Comparison of ENCODE assay signal across 21 mouse cellular contexts in genomic region chr15:80191585-80192245, GRCm38 (mm10). TPM values are rescaled to one million over a fixed set of nuclear protein-coding genes. Genes with fewer than 3 reads are reported as not detected.
DNase-seq lines count a peak whose midpoint lies in the region; TF ChIP-seq lines count a peak whose summit lies in the region.
"Had no signal": no experiment of that assay in that cellular context is flagged by ENCODE, and none has a peak within 500 bp of the region (broad histone marks: within the 10 kb centered on the region; RNA-seq: fewer than 3 reads in every experiment).

No protein-coding gene starts in this region.

- WGBS in large intestine, adult 2 months, result 25% methylated on average over 8 of the region's 8 CpGs

- TF ChIP-seq EP300 in CH12.LX (IDR thresholded peaks at IDR 0.05; ENCODE audit: low read length), result no peak

- no peak overlapping the region for H3K4me2 ChIP-seq in CH12.LX (ENCODE audit: insufficient read depth, low read depth, poor library complexity, severe bottlenecking)
- H3K4me2 ChIP-seq: embryonic facial prominence, embryonic 15.5 days; heart, embryonic 15.5 days; midbrain, embryonic 13.5 days; neural tube, embryonic 12.5 days had no signal

- H3K79me2 ChIP-seq in CH12.LX (replicated peaks; ENCODE audit: control insufficient read depth, extremely low read depth, insufficient read depth, poor library complexity, severe bottlenecking), result no peaks in the 10 kb centered on the region

- peaks cover 13 to 38% of the 10 kb centered on the region in 2 experiments for H3K4me1 ChIP-seq in CH12.LX (ENCODE audit: control insufficient read depth in 1 of 2, insufficient read depth in 2 of 2)
- H3K4me1 ChIP-seq: heart, embryonic 15.5 days had no signal

- in situ Hi-C loops in CH12.LX (cut with MboI; ENCODE audit: low pct_ligation_motif_present, low pct_unique_long_range_greater_than_20kb, low sequenced_read_pairs), result no loop called here

- DNase-seq in CD4-positive, CD25-positive, alpha-beta regulatory T cell, adult 2 months (ENCODE audit: low read depth, low spot score), result peak; percentile 30
- peak; percentile 10 for DNase-seq in CH12.LX (ENCODE audit: extremely low read depth)
- peak; percentile 54 for DNase-seq in kidney, adult 18-20 months
- DNase-seq in large intestine, adult 2 months (ENCODE audit: low read depth, low spot score), result peak; percentile 85
- DNase-seq in right cerebral cortex, adult 2 months (ENCODE audit: low spot score in 2 of 2), result no peak
- no peak for DNase-seq in left cerebral cortex, adult 9 months (ENCODE audit: low spot score in 2 of 2)
- no peak for DNase-seq in gastrocnemius, postnatal 4 days (ENCODE audit: low spot score in 2 of 2)
- DNase-seq: cerebellum, adult 11-12 months; gastrocnemius, postnatal 14 days; lung, postnatal 10 days; retina, postnatal 1 day had no signal

- no peak for TF ChIP-seq POLR2A in CH12.LX (IDR thresholded peaks at IDR 0.05; ENCODE audit: low read depth, low read length)

- H3K9me3 ChIP-seq in CH12.LX (replicated peaks; ENCODE audit: low read length), result peaks cover 3% of the 10 kb centered on the region
- H3K9me3 ChIP-seq: embryonic facial prominence, embryonic 15.5 days; heart, embryonic 15.5 days; midbrain, embryonic 13.5 days; neural tube, embryonic 12.5 days had no signal

- H3K36me3 ChIP-seq in CH12.LX (replicated peaks in 1 of 2; ENCODE audit: control insufficient read depth in 1 of 2, insufficient read depth in 1 of 2, low read length in 1 of 2), result no peaks in the 10 kb centered on the region
- H3K36me3 ChIP-seq: embryonic facial prominence, embryonic 15.5 days; heart, embryonic 15.5 days; midbrain, embryonic 13.5 days; neural tube, embryonic 12.5 days had no signal

- dilution Hi-C loops in CH12.LX (cut with MboI; ENCODE audit: extremely low pct_ligation_motif_present, extremely low pct_unique_long_range_greater_than_20kb, low sequenced_read_pairs), result no loop called here

- no peak overlapping the region for H3K27ac ChIP-seq in CH12.LX (ENCODE audit: insufficient read depth, low read depth)
- H3K27ac ChIP-seq: embryonic facial prominence, embryonic 15.5 days; heart, embryonic 15.5 days; hindbrain, postnatal 0 days; midbrain, embryonic 13.5 days; neural tube, embryonic 12.5 days had no signal

- no peak for TF ChIP-seq CTCF in CH12.LX (conservative IDR thresholded peaks at IDR 0.05 in 1 of 2, IDR thresholded peaks at IDR 0.05 in 1 of 2; ENCODE audit: low read depth in 2 of 2, low read length in 2 of 2)

- TF ChIP-seq RAD21 in CH12.LX (IDR thresholded peaks at IDR 0.05; ENCODE audit: low read depth, low read length), result no peak

- no peak overlapping the region for H3K9ac ChIP-seq in CH12.LX (ENCODE audit: insufficient read depth, low read depth)
- H3K9ac ChIP-seq: embryonic facial prominence, embryonic 15.5 days; heart, embryonic 15.5 days; midbrain, embryonic 13.5 days; neural tube, embryonic 12.5 days had no signal

- no peak overlapping the region for H3K4me3 ChIP-seq in CH12.LX (replicated peaks in 1 of 3; ENCODE audit: low read depth in 2 of 3, low read length in 2 of 3, poor library complexity in 1 of 3)
- H3K4me3 ChIP-seq: embryonic facial prominence, embryonic 15.5 days; heart, embryonic 15.5 days; midbrain, embryonic 13.5 days; neural tube, embryonic 12.5 days had no signal

- H3K27me3 ChIP-seq in CH12.LX (replicated peaks), result peaks cover 21% of the 10 kb centered on the region
- H3K27me3 ChIP-seq: embryonic facial prominence, embryonic 15.5 days; midbrain, embryonic 13.5 days; neural tube, embryonic 12.5 days had no signal

TF ChIP-seq in CH12.LX, 34 proteins besides CTCF, POLR2A, EP300 and RAD21:
- TF ChIP-seq POLR2AphosphoS2 (IDR thresholded peaks at IDR 0.05; ENCODE audit: low read depth, low read length) (no peak), NRF1 (IDR thresholded peaks at IDR 0.05; ENCODE audit: low read depth, low read length) (no peak), GABPA (IDR thresholded peaks at IDR 0.05; ENCODE audit: insufficient replicate concordance, low read depth, low read length) (no peak), BHLHE40 (IDR thresholded peaks at IDR 0.05; ENCODE audit: low read depth, low read length) (no peak), MEF2A (IDR thresholded peaks at IDR 0.05; ENCODE audit: borderline replicate concordance, low read depth, low read length) (no peak), RCOR1 (conservative IDR thresholded peaks at IDR 0.05; ENCODE audit: low read depth, low read length) (no peak), UBTF (IDR thresholded peaks at IDR 0.05; ENCODE audit: low read depth, low read length) (no peak), MAZ (IDR thresholded peaks at IDR 0.05; ENCODE audit: low read depth, low read length) (no peak), ZC3H11A (IDR thresholded peaks at IDR 0.05; ENCODE audit: low read depth, low read length) (no peak), HCFC1 (IDR thresholded peaks at IDR 0.05; ENCODE audit: low read depth, low read length) (no peak), TCF12 (IDR thresholded peaks at IDR 0.05; ENCODE audit: low read depth, low read length) (no peak)

RNA-seq across cellular contexts. Expression of gene Mgat3, which starts 18.2 kb away (rescaled TPM):
- 0.13 and 0.21 TPM in 2 replicates for total RNA-seq in CH12.LX (2012; rRNA removed)
- total RNA-seq in CH12.LX (2014; rRNA removed), result 0.15 and 0.36 TPM in 2 replicates
- 0.05 and 0.09 TPM in 2 replicates for polyA plus RNA-seq in CH12.LX (2012; ENCODE audit: insufficient read length, low read depth)
- 41.9 and 56.6 TPM in 2 replicates for polyA plus RNA-seq in large intestine, adult 2 months (2012; rRNA removed)
- 1 to 10 TPM; 4.1 to 4.5 TPM for total RNA-seq in gastrocnemius, postnatal 4 days (2021)

RNA-seq across cellular contexts. Expression of gene Mief1, which starts 42.1 kb away (rescaled TPM):
- 34.4 and 35.4 TPM in 2 replicates for total RNA-seq in CH12.LX (2012; rRNA removed)
- total RNA-seq in CH12.LX (2014; rRNA removed), result 18.8 and 20.7 TPM in 2 replicates
- 19.2 and 23.3 TPM in 2 replicates for polyA plus RNA-seq in CH12.LX (2012; ENCODE audit: insufficient read length, low read depth)
- 13.7 and 23.4 TPM in 2 replicates for polyA plus RNA-seq in large intestine, adult 2 months (2012; rRNA removed)
- 10 to 100 TPM; 28.7 to 33.5 TPM for total RNA-seq in gastrocnemius, postnatal 4 days (2021)

RNA-seq across cellular contexts. Expression of gene AC140267.1, which starts 43.9 kb away (rescaled TPM):
- total RNA-seq in CH12.LX (2012; rRNA removed), result not detected in 2 replicates
- total RNA-seq in CH12.LX (2014; rRNA removed), result not detected in 2 replicates
- polyA plus RNA-seq in CH12.LX (2012; ENCODE audit: insufficient read length, low read depth), result 6.5 TPM in 1 of 2 replicates, not detected in the other
- not detected in 2 replicates for polyA plus RNA-seq in large intestine, adult 2 months (2012; rRNA removed)
- total RNA-seq in gastrocnemius, postnatal 4 days (2021), result 10 to 100 TPM; 12.3 to 12.6 TPM
- total RNA-seq: ES-E14; hindbrain, postnatal 0 days had no signal
- polyA plus RNA-seq: cortical plate, adult 2 months; embryonic facial prominence, embryonic 15.5 days; forebrain, embryonic 16.5 days; heart, embryonic 15.5 days; hindbrain, postnatal 0 days; limb, embryonic 14.5 days; midbrain, embryonic 13.5 days; urinary bladder, adult 2 months had no signal

RNA-seq across cellular contexts. Expression of gene Tab1, which starts 58.8 kb away (rescaled TPM):
- total RNA-seq in CH12.LX (2012; rRNA removed) (15.1 and 17.7 TPM in 2 replicates), CH12.LX (2014; rRNA removed) (10.4 and 12.0 TPM in 2 replicates)
- polyA plus RNA-seq in CH12.LX (2012; ENCODE audit: insufficient read length, low read depth), result 11.4 and 11.6 TPM in 2 replicates
- 26.9 and 29.4 TPM in 2 replicates for polyA plus RNA-seq in large intestine, adult 2 months (2012; rRNA removed)
- total RNA-seq in gastrocnemius, postnatal 4 days (2021), result 10 to 100 TPM; 19.3 to 20.2 TPM

Comparison
In these comparisons a context has a peak if more than half of its experiments do, and no peak if none do; other contexts are left out.
1. DNase-seq: peak in CD4-positive, CD25-positive, alpha-beta regulatory T cell, adult 2 months (single experiment), CH12.LX (single experiment), kidney, adult 18-20 months (single experiment) and large intestine, adult 2 months (single experiment); none in right cerebral cortex, adult 2 months (0 of 2), left cerebral cortex, adult 9 months (0 of 2) and gastrocnemius, postnatal 4 days (0 of 2).
2. RNA of gene AC140267.1, which starts 43.9 kb away (total RNA-seq): 12.3 to 12.6 TPM in gastrocnemius, postnatal 4 days; not detected in CH12.LX; every median in the first group is over 10 times any median in the second.